Mouse (Mus musculus): ENCODE measurements around the gene Guca1a.

Gene Guca1a

GRCm38 (mm10) chr17:47409897-47410861 lies 9.8 kb upstream of the Guca1a start:
- peak; percentile 28 for DNase-seq (ENCODE audit: low spot score)

GRCm38 (mm10) chr17:47408558-47408898 lies 8.1 kb upstream of the Guca1a start:
- peak; percentile 74 for DNase-seq (ENCODE audit: low spot score)

GRCm38 (mm10) chr17:47407717-47408557 lies 7.6 kb upstream of the Guca1a start:
- DNase-seq (ENCODE audit: low spot score) = no peak

- no peak for DNase-seq (ENCODE audit: low spot score)
Observed at GRCm38 (mm10) chr17:47399091-47399490, 1.3 kb downstream of the Guca1a start.

GRCm38 (mm10) chr17:47395376-47395913 lies 4.9 kb downstream of the Guca1a start:
- peak; percentile 60 for DNase-seq (ENCODE audit: low spot score)

- DNase-seq (ENCODE audit: low spot score) = peak; percentile 37
Observed at GRCm38 (mm10) chr17:47394223-47394869, 6.0 kb downstream of the Guca1a start.

- peak; percentile 59 for DNase-seq (ENCODE audit: low spot score)
Observed at GRCm38 (mm10) chr17:47386649-47387048, 13.7 kb downstream of the Guca1a start.

GRCm38 (mm10) chr17:47385145-47385544 lies 15.2 kb downstream of the Guca1a start, which contains the start of gene Guca1b:
Gene Guca1b (plus strand): TSS chr17:47385393.
- DNase-seq (ENCODE audit: low spot score) = no peak

GRCm38 (mm10) chr17:47384064-47384463 lies 16.3 kb downstream of the Guca1a start:
- no peak for DNase-seq (ENCODE audit: low spot score)

GRCm38 (mm10) chr17:47383266-47383665 lies 17.1 kb downstream of the Guca1a start:
- DNase-seq (ENCODE audit: low spot score) = no peak

- no peak for DNase-seq (ENCODE audit: low spot score)
Observed at GRCm38 (mm10) chr17:47381917-47382316, 18.5 kb downstream of the Guca1a start.

- no peak for DNase-seq (ENCODE audit: low spot score)
Observed at GRCm38 (mm10) chr17:47378133-47378532, 22.3 kb downstream of the Guca1a start.

GRCm38 (mm10) chr17:47376779-47377280 lies 23.6 kb downstream of the Guca1a start:
- no peak for DNase-seq (ENCODE audit: low spot score)

GRCm38 (mm10) chr17:47373991-47374390 lies 26.4 kb downstream of the Guca1a start:
- no peak for DNase-seq (ENCODE audit: low spot score)

- peak; percentile 87 for DNase-seq (ENCODE audit: low spot score)
Observed at GRCm38 (mm10) chr17:47371451-47371850, 28.9 kb downstream of the Guca1a start.

- no peak for DNase-seq (ENCODE audit: low spot score)
Observed at GRCm38 (mm10) chr17:47369087-47369443, 31.3 kb downstream of the Guca1a start.

- peak; percentile 98 for DNase-seq (ENCODE audit: low spot score)
Observed at GRCm38 (mm10) chr17:47368401-47369086, 31.8 kb downstream of the Guca1a start, which contains the start of gene Mrps10. Gene Mrps10 (plus strand): TSS chr17:47368887.

GRCm38 (mm10) chr17:47361343-47361742 lies 39.0 kb downstream of the Guca1a start:
- DNase-seq (ENCODE audit: low spot score) = no peak

GRCm38 (mm10) chr17:47359964-47360363 lies 40.4 kb downstream of the Guca1a start:
- DNase-seq (ENCODE audit: low spot score) = peak; percentile 69

GRCm38 (mm10) chr17:47349721-47350319 lies 50.6 kb downstream of the Guca1a start:
- no peak for DNase-seq (ENCODE audit: low spot score)

All from embryo, embryonic 10 days (tissue).